Mouse (Mus musculus) limb, embryonic 13.5 days (tissue): ENCODE results near the gene Lck. TPM values are rescaled to one million over a fixed set of nuclear protein-coding genes. Genes with fewer than 3 reads are reported as not detected.
A peak's percentile ranks its signal among the peaks of the same experiment; 100 is the strongest.

ENCODE experiments used
- ATAC-seq: fragments of 200-750 bp; cut with Nextera tagmentation; 2 replicates; pipeline ENCODE4 v1.8.0; 2017; ENCODE audit warnings: low read depth, moderate number of reproducible peaks, moderate TSS enrichment; ENCODE audit not compliant: low FRiP score
- H3K27ac ChIP-seq: fragments of 300-500 bp; sonication (generic); 2 replicates; pipeline ENCODE4 v1.5.1; 2015; ENCODE audit warnings: inconsistent platforms, mild to moderate bottlenecking, moderate library complexity
- H3K27me3 ChIP-seq: fragments of 300-500 bp; sonication (generic); 2 replicates; pipeline ENCODE4 v1.6.1; 2015; ENCODE audit warnings: mild to moderate bottlenecking, inconsistent platforms
- H3K36me3 ChIP-seq: fragments of 300-500 bp; sonication (generic); 2 replicates; pipeline ENCODE4 v1.6.1; 2015; ENCODE audit warnings: inconsistent platforms, mild to moderate bottlenecking, moderate library complexity
- H3K4me1 ChIP-seq: fragments of 300-500 bp; sonication (generic); 2 replicates; pipeline ENCODE4 v1.6.1; 2015; ENCODE audit warnings: inconsistent platforms
- H3K4me2 ChIP-seq: fragments of 300-500 bp; sonication (generic); replicated peaks from 2 replicates; pipeline ENCODE4 v1.6.1; 2015; ENCODE audit warnings: inconsistent platforms, mild to moderate bottlenecking, moderate library complexity
- H3K4me3 ChIP-seq: fragments of 300-500 bp; sonication (generic); 2 replicates; pipeline ENCODE4 v1.5.1; 2015; ENCODE audit warnings: moderate library complexity, mild to moderate bottlenecking, inconsistent platforms
- H3K9ac ChIP-seq: fragments of 300-500 bp; sonication (generic); 2 replicates; pipeline ENCODE4 v1.6.1; 2015; ENCODE audit warnings: mild to moderate bottlenecking, inconsistent platforms
- H3K9me3 ChIP-seq: fragments of 300-500 bp; sonication (generic); 2 replicates; pipeline ENCODE4 v1.6.1; 2016; ENCODE audit warnings: inconsistent platforms
- WGBS: fragments of 180-500 bp; shearing (Covaris S2); methylation state at CpG from one replicate; pipeline ENCODE4 v1.1.7; 2015; 5-methylcytosine and 5-hydroxymethylcytosine counted together
- polyA plus RNA-seq: library from polyadenylated mRNA; unstranded; fragments of >200 nt; fragmentation: Nextera tagmentation; extraction: Ambion mirVana; gene quantifications from 2 replicates; pipeline ENCODE4 v1.2.1, GENCODE M21; 2015

Lck gene
- polyA plus RNA-seq, 1 experiment from 2014 or later: 12.1 TPM

GRCm38 (mm10) chr4:129582251-129582650, 8.8 kb upstream of the Lck start:
- H3K9me3 ChIP-seq: no peaks in the 10 kb centered on the region
- H3K27me3 ChIP-seq: no peaks in the 10 kb centered on the region
- H3K4me3 ChIP-seq: no peak overlapping the region
- H3K27ac ChIP-seq: no peak overlapping the region
- ATAC-seq: no peak
- peaks cover 12% of the 10 kb centered on the region for H3K4me1 ChIP-seq
- H3K9ac ChIP-seq: no peak overlapping the region
- H3K36me3 ChIP-seq: no peaks in the 10 kb centered on the region
- 91% methylated on average over 1 of the region's 1 CpGs for WGBS
- no peak overlapping the region for H3K4me2 ChIP-seq

DNA sequence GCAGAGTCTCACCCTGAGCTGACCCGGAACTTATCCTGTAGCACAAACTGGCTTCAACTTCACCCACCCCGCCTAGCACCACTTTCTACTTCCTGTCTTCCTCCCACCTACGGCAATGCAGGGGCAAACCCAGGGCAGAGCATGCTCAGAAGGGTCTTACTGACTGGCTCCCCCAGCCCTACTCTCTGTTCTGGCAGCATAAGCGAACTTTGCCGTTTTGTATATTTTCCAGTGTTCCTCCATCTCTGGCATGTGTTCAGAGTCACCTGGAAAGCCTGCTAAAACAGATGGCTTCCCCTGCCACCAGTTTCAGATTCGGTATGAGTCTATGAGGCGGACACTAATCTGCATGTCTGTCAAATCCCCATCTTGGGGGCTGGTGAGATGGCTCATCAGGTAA, 6.9 kb upstream of the Lck start:
- Histone ChIP-seq H3K27ac (no peak overlapping the region), H3K36me3 (no peaks in the 10 kb centered on the region), H3K27me3 (no peaks in the 10 kb centered on the region), H3K9ac (no peak overlapping the region), H3K4me1 (peaks cover 12% of the 10 kb centered on the region), H3K4me2 (no peak overlapping the region), H3K9me3 (no peaks in the 10 kb centered on the region), H3K4me3 (no peak overlapping the region)
- ATAC-seq: no peak
- WGBS: 56% methylated on average over 7 of the region's 7 CpGs

DNA sequence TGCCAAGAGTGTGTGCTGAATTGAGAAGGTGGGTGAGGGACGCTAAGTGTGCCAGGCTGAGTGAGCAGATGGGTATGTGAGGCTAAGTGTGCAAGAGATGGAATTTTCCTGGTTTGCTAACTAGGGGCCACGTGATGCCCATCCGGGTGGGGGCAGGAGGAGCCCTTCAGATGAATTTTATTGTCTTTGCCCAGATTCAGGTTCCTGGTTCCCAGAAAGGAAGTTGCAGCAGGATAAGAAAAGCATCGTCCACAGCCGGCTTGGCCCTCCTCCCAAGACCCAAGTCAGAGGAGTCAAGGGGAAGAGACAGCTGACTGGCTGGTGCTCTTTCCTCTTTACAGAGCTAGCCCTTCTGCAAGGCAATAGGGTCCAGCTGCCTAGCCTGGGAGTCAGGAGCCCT, 5.0 kb upstream of the Lck start, which contains the start of gene Fam167b:
Fam167b (minus strand) TSS at position 84 of the 400 bp plus-strand sequence.
- ATAC-seq: no peak
- Histone ChIP-seq H3K9me3 (no peaks in the 10 kb centered on the region), H3K36me3 (no peaks in the 10 kb centered on the region), H3K4me2 (no peak within 1 kb of the TSS; the same call in 1 of the 2 replicates), H3K4me3 (no peak within 1 kb of the TSS), H3K27me3 (no peaks in the 10 kb centered on the region), H3K27ac (no peak within 1 kb of the TSS), H3K9ac (no peak within 1 kb of the TSS), H3K4me1 (peaks cover 8% of the 10 kb centered on the region)
- WGBS: 89% methylated on average over 5 of the region's 5 CpGs

- 82% methylated on average over 7 of the region's 7 CpGs for WGBS
These were observed 4.2 kb upstream of the Lck start for GRCm38 (mm10) chr4:129577688-129578087.

DNA sequence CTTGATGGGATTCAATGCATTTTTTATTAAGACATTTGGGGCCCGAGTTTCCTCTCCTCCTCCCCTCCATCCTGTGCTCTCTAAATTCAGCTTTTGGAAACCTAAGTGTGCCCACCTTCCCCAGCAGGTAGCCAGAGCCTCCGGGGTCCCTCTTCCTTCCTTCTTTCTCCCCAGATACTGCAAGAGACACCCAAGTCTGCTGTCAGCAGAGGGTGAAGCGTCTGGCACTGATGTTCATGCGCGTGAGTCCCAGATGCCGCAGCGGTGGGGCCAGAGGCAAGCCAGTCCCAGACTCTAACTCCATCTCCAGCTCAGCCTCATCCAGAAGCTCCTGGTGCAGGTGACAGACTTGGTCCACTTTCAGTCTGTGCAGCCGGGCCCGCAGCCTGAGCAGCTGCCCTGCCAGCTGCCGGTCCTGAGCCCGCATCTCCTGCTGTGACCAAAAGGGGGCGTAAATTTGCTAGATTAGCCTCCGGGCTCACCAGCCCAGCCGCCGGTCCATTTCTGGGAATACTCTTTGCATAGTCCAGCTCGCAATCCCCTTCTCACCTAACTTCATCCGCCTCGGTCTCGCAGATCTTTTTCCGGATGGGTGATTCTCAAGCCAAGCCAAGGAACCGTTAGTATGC, 3.5 kb upstream of the Lck start:
- Histone ChIP-seq H3K9ac (no peak overlapping the region; the same call in 1 of the 2 replicates), H3K4me1 (peaks cover 8% of the 10 kb centered on the region)
- 35% methylated on average over 21 of the region's 21 CpGs for WGBS

More at GRCm38 (mm10) chr4:129577688-129578087, 4.2 kb upstream of the Lck start:
- H3K9ac ChIP-seq: no peak overlapping the region
- H3K4me3 ChIP-seq: no peak overlapping the region
- H3K4me1 ChIP-seq: peaks cover 8% of the 10 kb centered on the region
- no peak for ATAC-seq
- no peaks in the 10 kb centered on the region for H3K27me3 ChIP-seq
- no peak overlapping the region for H3K4me2 ChIP-seq
- H3K36me3 ChIP-seq: no peaks in the 10 kb centered on the region
- H3K9me3 ChIP-seq: no peaks in the 10 kb centered on the region
- H3K27ac ChIP-seq: no peak overlapping the region

DNA sequence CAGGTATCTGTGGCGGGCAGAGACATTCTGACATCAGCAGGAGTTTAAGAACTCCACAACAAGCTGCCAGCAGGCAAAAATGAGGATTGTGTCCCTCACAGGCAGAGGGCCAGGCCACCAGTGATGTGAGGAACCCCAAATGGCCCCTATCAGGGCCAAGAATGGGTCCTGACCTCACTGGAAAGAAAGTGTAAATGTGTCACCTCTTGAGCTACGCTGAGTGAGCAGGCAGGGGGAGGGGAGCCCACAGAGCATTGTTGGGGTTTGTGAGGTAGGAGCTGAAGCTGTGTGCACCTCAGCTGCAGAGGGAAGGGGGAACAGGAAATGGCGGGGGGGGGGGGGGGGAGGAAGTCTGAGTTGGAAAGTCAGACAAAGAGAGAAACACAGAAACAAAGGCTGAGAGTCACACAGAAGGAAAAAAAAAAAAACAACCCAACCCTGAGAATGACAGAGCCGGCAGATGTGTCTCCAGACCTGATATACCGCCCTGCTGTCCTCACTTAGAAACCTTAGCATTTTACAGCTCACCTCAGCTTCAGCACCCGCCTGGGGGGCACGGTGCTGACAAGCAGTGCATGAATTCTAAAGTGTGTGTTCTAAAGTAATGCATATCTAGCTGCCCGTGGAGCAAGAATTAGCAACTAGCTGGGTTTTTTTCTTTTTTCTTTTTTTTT, 1.9 kb upstream of the Lck start:
- Histone ChIP-seq H3K4me2 (peak overlapping the region; percentile 36), H3K36me3 (no peaks in the 10 kb centered on the region), H3K27me3 (no peaks in the 10 kb centered on the region), H3K27ac (peak overlapping the region; percentile 69; the same call in 1 of the 2 replicates), H3K4me1 (peaks cover 8% of the 10 kb centered on the region), H3K9ac (no peak overlapping the region), H3K9me3 (no peaks in the 10 kb centered on the region), H3K4me3 (no peak overlapping the region)
- 24% methylated on average over 7 of the region's 8 CpGs for WGBS
- ATAC-seq: peak; percentile 66; the same call in 1 of the 2 replicates

More for the DNA sequence above, 3.5 kb upstream of the Lck start:
- H3K27ac ChIP-seq: no peak overlapping the region
- no peak overlapping the region for H3K4me3 ChIP-seq
- peak overlapping the region; percentile 19; the same call in 1 of the 2 replicates for H3K4me2 ChIP-seq
- no peaks in the 10 kb centered on the region for H3K9me3 ChIP-seq
- H3K36me3 ChIP-seq: no peaks in the 10 kb centered on the region
- no peaks in the 10 kb centered on the region for H3K27me3 ChIP-seq
- ATAC-seq: no peak

GRCm38 (mm10) chr4:129573093-129573370, 409 bp downstream of the Lck start:
- ATAC-seq: no peak
- H3K27me3 ChIP-seq: no peaks in the 10 kb centered on the region
- H3K27ac ChIP-seq: no peak overlapping the region
- H3K9me3 ChIP-seq: no peaks in the 10 kb centered on the region
- peaks cover 8% of the 10 kb centered on the region for H3K4me1 ChIP-seq
- H3K9ac ChIP-seq: no peak overlapping the region
- H3K4me3 ChIP-seq: no peak overlapping the region
- no peaks in the 10 kb centered on the region for H3K36me3 ChIP-seq
- H3K4me2 ChIP-seq: no peak overlapping the region
- 94% methylated on average over 4 of the region's 4 CpGs for WGBS

DNA sequence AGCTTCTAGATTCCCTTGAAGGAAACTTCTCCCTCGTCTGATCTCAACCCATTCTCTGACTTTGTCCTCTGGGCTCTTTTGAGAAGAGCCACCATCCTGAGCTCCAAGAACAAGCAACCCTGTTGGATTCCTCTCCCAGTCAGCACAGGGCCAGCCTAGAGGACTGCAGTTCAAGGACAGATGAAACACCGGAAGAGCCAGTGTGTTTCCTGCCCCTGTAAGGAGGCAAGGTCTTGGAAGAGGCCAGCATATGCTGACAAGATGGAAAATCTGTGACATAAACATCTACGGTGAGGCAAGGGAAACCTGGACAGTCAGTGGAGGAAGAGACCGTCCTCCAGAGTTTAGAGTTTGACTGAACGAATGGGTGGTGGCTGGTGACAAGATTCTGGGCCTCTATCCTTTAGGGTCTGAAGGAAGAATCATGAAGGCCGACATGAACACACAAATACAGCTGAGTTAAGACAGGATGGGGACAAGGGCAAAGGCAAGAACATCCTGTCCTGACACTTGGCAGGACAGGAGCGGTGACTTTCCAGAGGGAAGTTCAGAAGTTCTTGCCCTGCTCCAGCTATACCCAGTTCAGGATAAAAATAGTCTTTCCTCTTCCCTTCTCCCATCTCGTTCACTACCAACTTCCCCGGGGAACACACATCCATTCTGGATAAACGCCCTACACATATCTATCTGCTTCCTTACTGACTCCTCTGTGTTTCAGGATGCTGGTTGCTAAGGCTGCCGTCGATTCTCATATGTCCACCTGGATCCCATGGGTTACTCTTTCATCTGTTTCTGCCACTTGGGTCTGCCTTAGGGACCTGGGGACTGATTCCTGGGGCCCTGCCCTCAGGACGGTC, 977 bp downstream of the Lck start:
- H3K4me1 ChIP-seq: peaks cover 8% of the 10 kb centered on the region
- H3K4me2 ChIP-seq: no peak overlapping the region
- no peaks in the 10 kb centered on the region for H3K36me3 ChIP-seq
- H3K27ac ChIP-seq: no peak overlapping the region
- no peak for ATAC-seq
- H3K4me3 ChIP-seq: no peak overlapping the region
- H3K9ac ChIP-seq: no peak overlapping the region
- H3K27me3 ChIP-seq: no peaks in the 10 kb centered on the region
- 81% methylated on average over 13 of the region's 13 CpGs for WGBS
- H3K9me3 ChIP-seq: no peaks in the 10 kb centered on the region

GRCm38 (mm10) chr4:129571551-129572084, 1.8 kb downstream of the Lck start:
- Histone ChIP-seq H3K4me2 (no peak overlapping the region), H3K27me3 (no peaks in the 10 kb centered on the region), H3K4me3 (no peak overlapping the region), H3K27ac (no peak overlapping the region), H3K9ac (no peak overlapping the region), H3K4me1 (peaks cover 8% of the 10 kb centered on the region), H3K36me3 (no peaks in the 10 kb centered on the region), H3K9me3 (no peaks in the 10 kb centered on the region)
- no peak for ATAC-seq
- 71% methylated on average over 8 of the region's 8 CpGs for WGBS

- ATAC-seq: no peak
- H3K4me2 ChIP-seq: no peak overlapping the region
- H3K9ac ChIP-seq: no peak overlapping the region
- no peaks in the 10 kb centered on the region for H3K36me3 ChIP-seq
- 85% methylated on average over 6 of the region's 6 CpGs for WGBS
- no peaks in the 10 kb centered on the region for H3K9me3 ChIP-seq
- H3K27ac ChIP-seq: no peak overlapping the region
- peaks cover 2% of the 10 kb centered on the region for H3K4me1 ChIP-seq
- no peaks in the 10 kb centered on the region for H3K27me3 ChIP-seq
- H3K4me3 ChIP-seq: no peak overlapping the region
These were observed 3.4 kb downstream of the Lck start for GRCm38 (mm10) chr4:129570028-129570427.

- no peak overlapping the region for H3K9ac ChIP-seq
- no peak for ATAC-seq
- no peaks in the 10 kb centered on the region for H3K36me3 ChIP-seq
- H3K27ac ChIP-seq: no peak overlapping the region
- H3K9me3 ChIP-seq: no peaks in the 10 kb centered on the region
- H3K4me2 ChIP-seq: no peak overlapping the region
- H3K4me3 ChIP-seq: no peak overlapping the region
- H3K27me3 ChIP-seq: no peaks in the 10 kb centered on the region
- WGBS: 93% methylated on average over 7 of the region's 7 CpGs
- peaks cover 5% of the 10 kb centered on the region for H3K4me1 ChIP-seq
These were observed 5.1 kb downstream of the Lck start for GRCm38 (mm10) chr4:129568366-129568765.

DNA sequence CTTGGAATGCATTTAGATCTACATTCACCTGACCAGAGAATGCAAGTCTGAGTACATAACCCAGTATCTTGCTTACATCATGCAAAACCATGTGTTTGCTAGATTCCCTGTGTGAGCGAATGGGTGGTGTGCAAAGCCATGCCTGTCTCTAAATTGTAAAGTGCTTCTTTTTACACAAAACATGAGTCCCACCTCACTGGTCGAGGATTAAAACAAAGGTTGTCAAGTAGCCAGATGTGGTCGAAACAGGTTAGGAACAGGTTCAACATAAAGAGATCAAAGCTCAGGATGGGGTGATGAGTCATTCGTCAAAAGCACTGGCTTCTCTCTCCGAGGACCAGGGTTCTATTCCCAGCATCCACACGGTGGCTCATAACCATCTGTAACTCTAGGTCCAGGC, 8.3 kb downstream of the Lck start:
- Histone ChIP-seq H3K9me3 (no peaks in the 10 kb centered on the region), H3K4me2 (no peak overlapping the region), H3K27ac (no peak overlapping the region), H3K4me3 (no peak overlapping the region), H3K4me1 (peaks cover 7% of the 10 kb centered on the region), H3K36me3 (no peaks in the 10 kb centered on the region), H3K9ac (no peak overlapping the region), H3K27me3 (no peaks in the 10 kb centered on the region)
- 81% methylated on average over 6 of the region's 6 CpGs for WGBS
- no peak for ATAC-seq
